21 mouse cellular contexts compared by ENCODE assay signal in the genomic region with DNA sequence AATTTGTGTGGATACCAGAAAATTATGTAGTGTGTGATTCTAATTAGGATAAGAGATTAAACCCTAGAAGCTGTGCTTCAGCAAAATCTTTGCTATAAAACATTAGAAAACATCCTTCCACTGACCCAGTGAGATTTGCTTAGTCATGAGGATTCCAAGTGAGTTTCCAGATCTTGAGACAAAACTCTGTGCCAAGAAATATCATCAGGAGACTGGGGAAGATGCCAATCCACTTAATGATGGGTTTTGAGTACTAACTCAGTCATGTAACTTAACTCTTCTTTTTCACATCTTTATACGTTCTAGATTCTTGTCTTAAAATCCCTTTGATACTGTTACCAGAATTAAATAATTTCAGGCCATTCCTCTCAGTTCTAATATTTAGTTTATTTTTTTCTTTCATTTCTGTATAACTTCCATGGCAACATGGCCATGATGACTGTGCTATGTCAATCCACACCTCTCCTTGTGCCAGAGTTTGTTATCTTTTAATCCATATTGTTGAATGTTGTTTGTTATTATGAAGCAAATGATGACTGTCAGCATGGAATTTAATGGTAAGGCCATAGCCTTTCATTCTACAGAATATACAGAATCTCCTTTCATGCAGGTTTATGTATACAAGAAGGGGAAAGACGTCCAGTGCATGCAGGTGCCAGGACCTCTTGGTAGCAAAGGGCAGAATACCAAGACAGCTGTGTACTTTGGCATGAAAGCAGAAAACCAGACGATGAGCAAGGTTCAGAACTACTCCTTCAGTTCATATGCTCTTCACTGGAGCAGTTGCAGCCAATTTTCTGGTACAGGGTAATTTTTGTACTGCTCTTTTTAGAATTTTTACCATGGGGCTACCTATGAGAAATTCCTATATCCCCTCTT.
A peak's percentile ranks its signal among the peaks of the same experiment; 100 is the strongest.
DNase-seq lines count a peak whose midpoint lies in the region; ATAC-seq and TF ChIP-seq lines count a peak whose summit lies in the region.
"Had no signal": no experiment of that assay in that cellular context is flagged by ENCODE, and none has a peak within 500 bp of the region (broad histone marks: within the 10 kb centered on the region; RNA-seq: fewer than 3 reads in every experiment).

No protein-coding gene starts in this region.

- intact Hi-C loops in heart, postnatal 10 days (cut with DNase I) = no loop called here

- H3K27me3 ChIP-seq in heart, embryonic 12.5 days (replicated peaks) = no peaks in the 10 kb centered on the region
- H3K27me3 ChIP-seq in lung, embryonic 14.5 days (ENCODE audit: insufficient read depth, low read length) = no peaks in the 10 kb centered on the region
- no peaks in the 10 kb centered on the region for H3K27me3 ChIP-seq in forebrain, embryonic 15.5 days
- H3K27me3 ChIP-seq: heart, embryonic 15.5 days; hindbrain, embryonic 15.5 days; liver, embryonic 12.5 days; megakaryocyte, embryonic 14.5 days; neural tube, embryonic 12.5 days had no signal

- H3K27ac ChIP-seq in heart, embryonic 12.5 days (ENCODE audit: poor library complexity, severe bottlenecking) = no peak overlapping the region
- no peak overlapping the region for H3K27ac ChIP-seq in lung, embryonic 14.5 days (ENCODE audit: low read depth)
- H3K27ac ChIP-seq in forebrain, embryonic 15.5 days (replicated peaks) = no peak overlapping the region
- H3K27ac ChIP-seq: heart, embryonic 15.5 days; hindbrain, embryonic 15.5 days; kidney, postnatal 0 days; liver, embryonic 12.5 days; neural tube, embryonic 12.5 days had no signal

- H3K9me3 ChIP-seq in heart, embryonic 12.5 days (replicated peaks) = no peaks in the 10 kb centered on the region
- no peaks in the 10 kb centered on the region for H3K9me3 ChIP-seq in lung, embryonic 14.5 days (ENCODE audit: low read depth, low read length)
- H3K9me3 ChIP-seq in forebrain, embryonic 15.5 days = no peaks in the 10 kb centered on the region
- H3K9me3 ChIP-seq: heart, embryonic 15.5 days; hindbrain, embryonic 15.5 days; liver, embryonic 12.5 days; megakaryocyte, embryonic 14.5 days; neural tube, embryonic 12.5 days had no signal

- H3K4me2 ChIP-seq in heart, embryonic 12.5 days = no peak overlapping the region
- H3K4me2 ChIP-seq in lung, embryonic 14.5 days = no peak overlapping the region
- H3K4me2 ChIP-seq in forebrain, embryonic 15.5 days (replicated peaks) = no peak overlapping the region
- H3K4me2 ChIP-seq: heart, embryonic 15.5 days; hindbrain, embryonic 15.5 days; liver, embryonic 12.5 days; neural tube, embryonic 12.5 days had no signal

- no peak overlapping the region for H3K9ac ChIP-seq in heart, embryonic 12.5 days
- no peak overlapping the region for H3K9ac ChIP-seq in lung, embryonic 14.5 days
- no peak overlapping the region for H3K9ac ChIP-seq in forebrain, embryonic 15.5 days (replicated peaks)
- H3K9ac ChIP-seq: forebrain, postnatal 0 days; heart, embryonic 15.5 days; hindbrain, embryonic 15.5 days; liver, embryonic 12.5 days; neural tube, embryonic 12.5 days had no signal

- H3K36me3 ChIP-seq in heart, embryonic 12.5 days = no peaks in the 10 kb centered on the region
- no peaks in the 10 kb centered on the region for H3K36me3 ChIP-seq in lung, embryonic 14.5 days (ENCODE audit: insufficient read depth)
- no peaks in the 10 kb centered on the region for H3K36me3 ChIP-seq in forebrain, embryonic 15.5 days
- H3K36me3 ChIP-seq: heart, embryonic 15.5 days; hindbrain, embryonic 15.5 days; liver, embryonic 12.5 days; neural tube, embryonic 12.5 days had no signal

- ATAC-seq in heart, embryonic 12.5 days (ENCODE audit: insufficient number of reproducible peaks, low FRiP score) = no peak
- peak; percentile 90 for ATAC-seq in lung, embryonic 14.5 days (ENCODE audit: insufficient read depth)
- ATAC-seq in forebrain, embryonic 15.5 days (replicated peaks) = no peak
- ATAC-seq: CD4-positive, CD25-positive, alpha-beta regulatory T cell, adult 4 months; forebrain, postnatal 0 days; liver, embryonic 12.5 days had no signal

- DNase-seq in heart, postnatal 10 days = peak; percentile 10 to 11
- DNase-seq in lung, embryonic 14.5 days = peak; percentile 84
- DNase-seq in lung, postnatal 14 days = no peak
- DNase-seq in fibroblast of lung, adult 2 months (ENCODE audit: low read depth) = peak; percentile 62
- DNase-seq in lung, postnatal 36 days = peak; percentile 51
- DNase-seq: adrenal gland, postnatal 10 days; cerebellum, adult 8-10 months; embryo, embryonic 11 days; forebrain, postnatal 0 days; gastrocnemius, postnatal 10 days; thymus, adult 18-20 months had no signal

- WGBS in heart, embryonic 12.5 days = 66% methylated on average over 3 of the region's 3 CpGs
- 18% methylated on average over 3 of the region's 3 CpGs for WGBS in lung, embryonic 14.5 days
- WGBS in forebrain, embryonic 15.5 days = 77% methylated on average over 3 of the region's 3 CpGs

- H3K4me3 ChIP-seq in heart, embryonic 12.5 days = no peak overlapping the region
- no peak overlapping the region for H3K4me3 ChIP-seq in lung, embryonic 14.5 days (ENCODE audit: low read depth, low read length)
- no peak overlapping the region for H3K4me3 ChIP-seq in forebrain, embryonic 15.5 days
- H3K4me3 ChIP-seq: erythroblast, embryonic 14.5 days; heart, embryonic 15.5 days; hindbrain, embryonic 15.5 days; liver, embryonic 12.5 days; megakaryocyte, embryonic 14.5 days; neural tube, embryonic 12.5 days had no signal

- no peak for TF ChIP-seq CTCF in lung, embryonic 14.5 days (IDR thresholded peaks at IDR 0.05; ENCODE audit: low read depth)

- no peaks in the 10 kb centered on the region for H3K4me1 ChIP-seq in heart, embryonic 12.5 days (replicated peaks)
- no peaks in the 10 kb centered on the region for H3K4me1 ChIP-seq in lung, embryonic 14.5 days (ENCODE audit: insufficient read depth)
- H3K4me1 ChIP-seq in forebrain, embryonic 15.5 days = no peaks in the 10 kb centered on the region
- H3K4me1 ChIP-seq: heart, embryonic 15.5 days; hindbrain, embryonic 15.5 days; liver, embryonic 12.5 days; megakaryocyte, embryonic 14.5 days; neural tube, embryonic 12.5 days had no signal
